Mouse (Mus musculus): ENCODE data around the gene Myo9a. TPM values are rescaled to one million over a fixed set of nuclear protein-coding genes. Genes with fewer than 3 reads are reported as not detected.

Myo9a gene
- 10 to 100 TPM; 15.0 to 17.8 TPM for total RNA-seq (2023)

DNA sequence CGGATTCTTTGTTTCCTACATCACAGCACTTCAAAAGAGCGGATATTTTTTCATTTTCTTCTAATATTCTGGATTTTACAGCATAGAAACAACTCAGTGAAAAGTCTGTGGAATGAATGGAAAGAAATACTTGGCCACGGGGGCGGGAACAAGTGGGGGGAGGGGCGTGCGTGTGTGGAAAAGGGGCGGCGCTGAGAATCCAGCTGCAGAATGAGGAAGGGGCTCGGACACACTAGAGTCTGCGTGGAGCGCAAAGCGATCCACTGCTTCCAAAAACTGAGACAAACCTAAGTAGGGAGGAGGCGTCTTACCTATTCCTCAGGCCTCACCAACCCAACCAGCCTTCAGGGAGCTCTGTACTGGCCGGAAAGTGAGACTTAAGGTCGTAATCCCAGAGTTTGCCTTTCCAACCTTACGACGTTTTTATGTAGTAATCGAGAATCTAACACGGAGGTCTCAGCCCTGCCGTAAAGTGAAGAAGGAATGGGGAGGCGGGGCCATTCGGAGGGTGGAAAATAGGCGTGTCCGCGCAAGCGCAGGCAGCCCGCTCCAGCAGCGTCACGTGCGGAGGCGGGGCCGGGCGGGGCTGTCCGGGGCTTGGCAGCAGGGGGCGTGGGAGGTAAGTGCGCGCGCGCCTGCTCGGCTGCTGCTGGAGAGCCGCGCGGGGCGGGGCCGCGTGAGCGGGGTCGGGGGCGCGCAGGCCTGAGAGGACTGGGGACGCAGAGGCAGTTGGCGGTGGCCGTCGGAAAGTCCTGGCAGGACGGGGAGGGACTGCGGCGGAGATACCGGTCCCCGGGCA is at the start of gene Myo9a, which contains the start of gene Senp8:
Gene Myo9a, plus strand, starts transcription at position 630 of the 799 bp plus-strand sequence.
Gene Senp8, minus strand, starts transcription at position 444 of the 799 bp plus-strand sequence.

DNA sequence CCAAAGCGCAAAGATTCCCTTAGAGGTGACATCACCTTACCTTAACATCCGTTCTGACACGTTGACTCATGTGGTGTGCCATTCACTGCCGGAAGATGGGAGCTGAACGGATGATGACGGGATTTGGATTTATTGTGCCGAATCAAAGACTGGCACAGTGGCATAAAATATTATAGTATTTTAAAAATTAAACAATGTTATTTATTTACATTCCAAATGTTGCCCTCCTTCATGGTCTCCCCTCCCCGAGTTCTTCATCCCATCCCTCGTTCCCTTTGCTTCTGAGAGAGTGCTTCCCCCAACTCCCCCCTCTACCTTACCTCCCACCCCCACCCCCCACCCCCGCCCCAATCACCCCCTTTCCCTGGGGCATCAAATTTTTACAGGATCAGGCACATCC is 209.9 kb downstream of the Myo9a start, which contains the start of gene Nr2e3:
Gene Nr2e3, minus strand, starts transcription at position 101 of the 400 bp plus-strand sequence.

Other genes starting within 250 kb of the Myo9a start
- 100 to 1,000 TPM; 135 to 145 TPM for gene Hexa, start 211.4 kb upstream of the Myo9a start, total RNA-seq (2023)
- 1 to 10 TPM; 6.1 to 7.3 TPM for gene Tmem202, start 211.0 kb upstream of the Myo9a start, total RNA-seq (2023)
- under 1 TPM in 1 of 2 experiments, not detected in 1; 0.13 TPM for gene Celf6, start 173.0 kb upstream of the Myo9a start, total RNA-seq (2023)
- 10 to 100 TPM; 26.5 to 30.5 TPM for gene Parp6, start 133.6 kb upstream of the Myo9a start, total RNA-seq (2023)
- gene Pkm, start 94.5 kb upstream of the Myo9a start, total RNA-seq (2023) = 1,000 to 10,000 TPM; 1,039 to 1,064 TPM
- gene Gramd2, start 70.8 kb upstream of the Myo9a start, total RNA-seq (2023) = 1 to 10 TPM; 4.8 to 6.6 TPM
- 1 to 10 TPM; 2.5 to 3.2 TPM for gene Senp8, start 186 bp upstream of the Myo9a start, total RNA-seq (2023)
- not detected for gene Nr2e3, start 209.8 kb downstream of the Myo9a start, total RNA-seq (2023)

All from neutrophil, adult 83 days (primary cell).